Mouse (Mus musculus): ENCODE results near the gene 1810062G17Rik. TPM values are rescaled to one million over a fixed set of nuclear protein-coding genes. Genes with fewer than 3 reads are reported as not detected.

Gene 1810062G17Rik
- polyA plus RNA-seq, 1 experiment, result 0.46 TPM

- TF ChIP-seq POLR2A (IDR thresholded peaks at IDR 0.05; ENCODE audit: insufficient read length, low read depth), result no peak
- no peak for TF ChIP-seq E2F4 (IDR thresholded peaks at IDR 0.05; ENCODE audit: insufficient read depth)
- no peak for TF ChIP-seq CEBPB (IDR thresholded peaks at IDR 0.05; ENCODE audit: insufficient read depth, poor library complexity, severe bottlenecking)
- no peak for TF ChIP-seq TCF3 (IDR thresholded peaks at IDR 0.05; ENCODE audit: insufficient read length, low read depth)
- no peak for TF ChIP-seq MYOG (IDR thresholded peaks at IDR 0.05; ENCODE audit: control insufficient read depth in 1 of 3, insufficient read depth in 1 of 3, insufficient read length in 2 of 3, low read depth in 2 of 3)
- TF ChIP-seq SRF (IDR thresholded peaks at IDR 0.05; ENCODE audit: control insufficient read depth, insufficient read length, low read depth), result peak; percentile 89
- TF ChIP-seq POLR2AphosphoS2 (IDR thresholded peaks at IDR 0.05; ENCODE audit: insufficient read length, low read depth), result no peak
- TF ChIP-seq MAX (IDR thresholded peaks at IDR 0.05; ENCODE audit: low read depth), result no peak
- TF ChIP-seq REST (IDR thresholded peaks at IDR 0.05; ENCODE audit: insufficient read depth, insufficient read length), result no peak
- TF ChIP-seq TCF12 (IDR thresholded peaks at IDR 0.05; ENCODE audit: insufficient read depth, poor library complexity, severe bottlenecking), result no peak
- no peak for TF ChIP-seq USF1 (IDR thresholded peaks at IDR 0.05; ENCODE audit: low read depth)
- peak in 2 of 3 experiments; percentile 66 to 72 for TF ChIP-seq MYOD1 (IDR thresholded peaks at IDR 0.05; ENCODE audit: control insufficient read depth in 1 of 3, insufficient read length in 2 of 3, low read depth in 2 of 3)
- no peaks in the 10 kb centered on the region for H3K79me2 ChIP-seq (ENCODE audit: control insufficient read depth, insufficient read depth)
- H3K4me3 ChIP-seq, result no peak overlapping the region
- no peak overlapping the region for H3ac ChIP-seq (ENCODE audit: control insufficient read depth, insufficient read length)
- H3K4me2 ChIP-seq (ENCODE audit: low read depth), result no peak overlapping the region
- no peaks in the 10 kb centered on the region for H3K27me3 ChIP-seq (ENCODE audit: control insufficient read depth, insufficient read depth, insufficient read length)
- H3K36me3 ChIP-seq (ENCODE audit: control insufficient read depth, insufficient read depth), result peaks cover 54% of the 10 kb centered on the region
Observed at GRCm38 (mm10) chr3:36452502-36452901, 23.2 kb upstream of the 1810062G17Rik start.

GRCm38 (mm10) chr3:36455124-36455523 is 20.6 kb upstream of the 1810062G17Rik start:
- no peak overlapping the region for H3ac ChIP-seq (ENCODE audit: control insufficient read depth, insufficient read length)
- no peaks in the 10 kb centered on the region for H3K27me3 ChIP-seq (ENCODE audit: control insufficient read depth, insufficient read depth, insufficient read length)
- H3K4me2 ChIP-seq (ENCODE audit: low read depth), result no peak overlapping the region
- TF ChIP-seq MYOG (IDR thresholded peaks at IDR 0.05; ENCODE audit: control insufficient read depth in 1 of 3, insufficient read depth in 1 of 3, insufficient read length in 2 of 3, low read depth in 2 of 3) (no peak), POLR2A (IDR thresholded peaks at IDR 0.05; ENCODE audit: insufficient read length, low read depth) (no peak), USF1 (IDR thresholded peaks at IDR 0.05; ENCODE audit: low read depth) (no peak), REST (IDR thresholded peaks at IDR 0.05; ENCODE audit: insufficient read depth, insufficient read length) (no peak), POLR2AphosphoS2 (IDR thresholded peaks at IDR 0.05; ENCODE audit: insufficient read length, low read depth) (no peak), E2F4 (IDR thresholded peaks at IDR 0.05; ENCODE audit: insufficient read depth) (no peak), CEBPB (IDR thresholded peaks at IDR 0.05; ENCODE audit: insufficient read depth, poor library complexity, severe bottlenecking) (no peak), MAX (IDR thresholded peaks at IDR 0.05; ENCODE audit: low read depth) (no peak), MYOD1 (IDR thresholded peaks at IDR 0.05; ENCODE audit: control insufficient read depth in 1 of 3, insufficient read length in 2 of 3, low read depth in 2 of 3) (no peak), SRF (IDR thresholded peaks at IDR 0.05; ENCODE audit: control insufficient read depth, insufficient read length, low read depth) (no peak), TCF12 (IDR thresholded peaks at IDR 0.05; ENCODE audit: insufficient read depth, poor library complexity, severe bottlenecking) (no peak), TCF3 (IDR thresholded peaks at IDR 0.05; ENCODE audit: insufficient read length, low read depth) (no peak)
- no peaks in the 10 kb centered on the region for H3K79me2 ChIP-seq (ENCODE audit: control insufficient read depth, insufficient read depth)
- no peak overlapping the region for H3K4me3 ChIP-seq
- peaks cover 62% of the 10 kb centered on the region for H3K36me3 ChIP-seq (ENCODE audit: control insufficient read depth, insufficient read depth)

- peaks cover 64% of the 10 kb centered on the region for H3K36me3 ChIP-seq (ENCODE audit: control insufficient read depth, insufficient read depth)
- no peak overlapping the region for H3K4me3 ChIP-seq
- peaks cover 3% of the 10 kb centered on the region for H3K79me2 ChIP-seq (ENCODE audit: control insufficient read depth, insufficient read depth)
- H3K4me2 ChIP-seq (ENCODE audit: low read depth), result no peak overlapping the region
- no peak overlapping the region for H3ac ChIP-seq (ENCODE audit: control insufficient read depth, insufficient read length)
- no peaks in the 10 kb centered on the region for H3K27me3 ChIP-seq (ENCODE audit: control insufficient read depth, insufficient read depth, insufficient read length)
- TF ChIP-seq E2F4 (IDR thresholded peaks at IDR 0.05; ENCODE audit: insufficient read depth) (no peak), CEBPB (IDR thresholded peaks at IDR 0.05; ENCODE audit: insufficient read depth, poor library complexity, severe bottlenecking) (no peak), TCF12 (IDR thresholded peaks at IDR 0.05; ENCODE audit: insufficient read depth, poor library complexity, severe bottlenecking) (no peak), USF1 (IDR thresholded peaks at IDR 0.05; ENCODE audit: low read depth) (no peak), REST (IDR thresholded peaks at IDR 0.05; ENCODE audit: insufficient read depth, insufficient read length) (no peak), MYOD1 (IDR thresholded peaks at IDR 0.05; ENCODE audit: control insufficient read depth in 1 of 3, insufficient read length in 2 of 3, low read depth in 2 of 3) (no peak), POLR2AphosphoS2 (IDR thresholded peaks at IDR 0.05; ENCODE audit: insufficient read length, low read depth) (no peak), POLR2A (IDR thresholded peaks at IDR 0.05; ENCODE audit: insufficient read length, low read depth) (no peak), TCF3 (IDR thresholded peaks at IDR 0.05; ENCODE audit: insufficient read length, low read depth) (no peak), SRF (IDR thresholded peaks at IDR 0.05; ENCODE audit: control insufficient read depth, insufficient read length, low read depth) (no peak), MYOG (IDR thresholded peaks at IDR 0.05; ENCODE audit: control insufficient read depth in 1 of 3, insufficient read depth in 1 of 3, insufficient read length in 2 of 3, low read depth in 2 of 3) (no peak), MAX (IDR thresholded peaks at IDR 0.05; ENCODE audit: low read depth) (no peak)
Observed at GRCm38 (mm10) chr3:36455566-36455965, 20.2 kb upstream of the 1810062G17Rik start.

- no peak overlapping the region for H3K4me3 ChIP-seq
- no peak overlapping the region for H3ac ChIP-seq (ENCODE audit: control insufficient read depth, insufficient read length)
- peaks cover 75% of the 10 kb centered on the region for H3K36me3 ChIP-seq (ENCODE audit: control insufficient read depth, insufficient read depth)
- peaks cover 17% of the 10 kb centered on the region for H3K79me2 ChIP-seq (ENCODE audit: control insufficient read depth, insufficient read depth)
- H3K27me3 ChIP-seq (ENCODE audit: control insufficient read depth, insufficient read depth, insufficient read length), result no peaks in the 10 kb centered on the region
- TF ChIP-seq POLR2AphosphoS2 (IDR thresholded peaks at IDR 0.05; ENCODE audit: insufficient read length, low read depth) (no peak), MYOG (IDR thresholded peaks at IDR 0.05; ENCODE audit: control insufficient read depth in 1 of 3, insufficient read depth in 1 of 3, insufficient read length in 2 of 3, low read depth in 2 of 3) (no peak), MAX (IDR thresholded peaks at IDR 0.05; ENCODE audit: low read depth) (no peak), SRF (IDR thresholded peaks at IDR 0.05; ENCODE audit: control insufficient read depth, insufficient read length, low read depth) (no peak), CEBPB (IDR thresholded peaks at IDR 0.05; ENCODE audit: insufficient read depth, poor library complexity, severe bottlenecking) (no peak), TCF3 (IDR thresholded peaks at IDR 0.05; ENCODE audit: insufficient read length, low read depth) (no peak), REST (IDR thresholded peaks at IDR 0.05; ENCODE audit: insufficient read depth, insufficient read length) (no peak), MYOD1 (IDR thresholded peaks at IDR 0.05; ENCODE audit: control insufficient read depth in 1 of 3, insufficient read length in 2 of 3, low read depth in 2 of 3) (no peak), USF1 (IDR thresholded peaks at IDR 0.05; ENCODE audit: low read depth) (no peak), E2F4 (IDR thresholded peaks at IDR 0.05; ENCODE audit: insufficient read depth) (no peak), TCF12 (IDR thresholded peaks at IDR 0.05; ENCODE audit: insufficient read depth, poor library complexity, severe bottlenecking) (no peak), POLR2A (IDR thresholded peaks at IDR 0.05; ENCODE audit: insufficient read length, low read depth) (no peak)
- H3K4me2 ChIP-seq (ENCODE audit: low read depth), result no peak overlapping the region
Observed at GRCm38 (mm10) chr3:36460717-36461116, 15.0 kb upstream of the 1810062G17Rik start.

All from myocyte (in vitro differentiated cells).